ENCODE assay signal across 29 mouse cellular contexts in the genomic region with DNA sequence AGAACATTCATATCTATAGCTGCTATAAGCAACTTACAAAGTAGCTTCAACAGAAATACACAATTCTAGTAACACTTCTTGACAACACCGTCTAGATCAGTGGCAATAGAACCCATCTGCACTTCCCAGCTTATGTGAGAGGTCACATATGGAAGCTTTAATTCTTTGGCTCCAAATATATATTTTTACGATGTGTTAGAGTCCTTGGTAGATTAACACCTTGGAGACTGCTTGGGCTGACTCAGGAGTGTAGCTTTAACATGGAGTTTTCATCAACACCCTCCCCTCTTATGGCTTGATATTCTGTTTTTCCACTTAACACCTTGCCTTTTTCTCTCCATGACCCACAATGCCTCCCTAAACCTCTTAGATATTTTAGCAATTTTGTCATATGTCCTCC.
"Had no signal": no experiment of that assay in that cellular context is flagged by ENCODE, and none has a peak within 500 bp of the region (broad histone marks: within the 10 kb centered on the region; RNA-seq: fewer than 3 reads in every experiment).

No protein-coding gene starts in this region.

- H3K4me2 ChIP-seq: heart, embryonic 11.5 days; heart, embryonic 13.5 days; heart, embryonic 15.5 days; hindbrain, embryonic 13.5 days; hindbrain, embryonic 15.5 days; intestine, embryonic 15.5 days; kidney, embryonic 15.5 days; limb, embryonic 12.5 days; liver, embryonic 11.5 days; liver, embryonic 13.5 days; liver, embryonic 15.5 days had no signal

- H3K27ac ChIP-seq: heart, adult 2 months; heart, embryonic 13.5 days; heart, embryonic 15.5 days; hindbrain, embryonic 13.5 days; hindbrain, embryonic 15.5 days; hindbrain, postnatal 0 days; intestine, embryonic 15.5 days; kidney, embryonic 15.5 days; kidney, postnatal 0 days; layer of hippocampus, adult 2 months; left cerebral cortex, adult 2 months; limb, embryonic 12.5 days; liver, embryonic 13.5 days; liver, embryonic 15.5 days had no signal

- H3K4me3 ChIP-seq: heart, adult 2 months; heart, embryonic 13.5 days; heart, embryonic 15.5 days; hindbrain, embryonic 13.5 days; hindbrain, embryonic 15.5 days; intestine, embryonic 15.5 days; kidney, embryonic 15.5 days; layer of hippocampus, adult 2 months; left cerebral cortex, adult 2 months; limb, embryonic 12.5 days; liver, embryonic 13.5 days; liver, embryonic 15.5 days had no signal

- H3K9me3 ChIP-seq: heart, embryonic 13.5 days; heart, embryonic 15.5 days; hindbrain, embryonic 13.5 days; hindbrain, embryonic 15.5 days; intestine, embryonic 15.5 days; kidney, embryonic 15.5 days; limb, embryonic 12.5 days; liver, embryonic 13.5 days; liver, embryonic 15.5 days had no signal

- H3K27me3 ChIP-seq: heart, embryonic 13.5 days; heart, embryonic 15.5 days; hindbrain, embryonic 13.5 days; hindbrain, embryonic 15.5 days; intestine, embryonic 15.5 days; kidney, embryonic 15.5 days; liver, embryonic 13.5 days; liver, embryonic 15.5 days had no signal

- H3K36me3 ChIP-seq: heart, embryonic 13.5 days; heart, embryonic 15.5 days; hindbrain, embryonic 13.5 days; hindbrain, embryonic 15.5 days; intestine, embryonic 15.5 days; kidney, embryonic 15.5 days; limb, embryonic 12.5 days; liver, embryonic 13.5 days; liver, embryonic 15.5 days had no signal

- H3K4me1 ChIP-seq: heart, embryonic 13.5 days; heart, embryonic 15.5 days; hindbrain, embryonic 13.5 days; hindbrain, embryonic 15.5 days; intestine, embryonic 15.5 days; kidney, embryonic 15.5 days; limb, embryonic 12.5 days; liver, embryonic 13.5 days; liver, embryonic 15.5 days had no signal

- H3K9ac ChIP-seq: heart, embryonic 13.5 days; heart, embryonic 15.5 days; hindbrain, embryonic 13.5 days; hindbrain, embryonic 15.5 days; intestine, embryonic 15.5 days; kidney, embryonic 15.5 days; limb, embryonic 12.5 days; liver, embryonic 13.5 days; liver, embryonic 15.5 days; liver, postnatal 0 days had no signal

- ATAC-seq: hindbrain, postnatal 0 days; inflammation-experienced regulatory T-cells, adult 6 months; intestine, embryonic 15.5 days; liver, postnatal 0 days had no signal

- DNase-seq: gastrocnemius, postnatal 14 days; gastrocnemius, postnatal 36 days; heart, adult 11 months; heart, adult 2 months; heart, postnatal 14 days; heart, postnatal 36 days; kidney, adult 11 months; kidney, adult 2 months; kidney, adult 9 months; kidney, postnatal 25 days; kidney, postnatal 4 days; liver; liver, embryonic 13.5 days; liver, postnatal 0 days had no signal
